Mouse (Mus musculus): ENCODE data around the gene Defb20.

The Defb20 gene

DNA sequence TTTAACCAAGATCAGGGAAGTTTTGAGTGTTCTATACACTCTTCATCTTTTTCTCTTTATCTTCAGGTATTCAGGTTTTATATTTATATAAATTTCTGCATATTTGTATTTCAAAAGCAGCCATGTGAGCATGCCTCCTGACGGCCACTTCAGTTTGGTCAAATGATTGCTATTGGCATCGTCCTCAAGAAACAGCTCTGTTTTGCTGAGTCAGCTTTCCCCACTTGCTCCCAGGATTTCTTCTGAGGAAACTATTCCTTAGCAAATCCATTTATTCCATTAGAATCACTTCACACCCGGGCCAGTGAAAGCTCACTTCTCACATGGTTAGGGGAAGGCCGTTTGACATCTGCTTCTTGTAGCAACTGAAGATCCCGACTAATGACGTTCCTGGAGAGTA is 21.2 kb downstream of the Defb20 start:
- DNase-seq (ENCODE audit: low spot score): no peak

DNA sequence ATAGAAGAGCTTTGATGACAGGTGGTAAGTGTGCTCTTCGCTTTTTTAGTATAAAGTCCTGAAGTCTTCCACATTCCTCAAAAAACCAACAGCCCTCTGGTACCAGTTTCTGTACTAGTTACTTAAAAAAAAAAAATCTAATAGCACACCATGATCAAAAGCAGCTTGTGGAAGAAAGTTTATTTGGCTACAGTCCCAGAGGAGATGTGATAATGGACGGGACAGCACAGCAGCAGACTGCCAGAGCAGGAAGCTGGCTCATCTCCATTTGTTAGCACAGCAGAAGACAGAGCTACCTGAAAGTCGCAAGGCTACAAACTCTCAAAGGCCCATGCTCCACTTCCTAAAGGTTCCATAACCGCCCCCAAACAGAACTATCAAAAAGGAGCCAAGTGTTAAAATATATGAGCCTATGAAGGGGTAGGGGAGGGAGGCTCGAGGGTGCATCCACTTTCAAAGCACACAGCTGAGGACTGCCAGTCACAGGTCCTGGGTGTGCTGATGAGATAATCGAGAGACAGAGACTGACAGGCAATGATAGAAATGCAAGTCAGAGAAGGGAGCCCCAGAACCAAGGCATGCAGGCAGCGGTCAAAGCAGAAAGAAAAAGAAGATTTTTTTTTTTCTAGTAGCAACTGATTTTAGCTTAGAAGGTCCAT is 23.5 kb downstream of the Defb20 start:
- DNase-seq (ENCODE audit: low spot score): no peak

- DNase-seq (ENCODE audit: low spot score): no peak
These were observed 24.0 kb downstream of the Defb20 start for GRCm38 (mm10) chr2:152500863-152501229.

GRCm38 (mm10) chr2:152503950-152504349 is 27.1 kb downstream of the Defb20 start:
- DNase-seq (ENCODE audit: low spot score): no peak

DNA sequence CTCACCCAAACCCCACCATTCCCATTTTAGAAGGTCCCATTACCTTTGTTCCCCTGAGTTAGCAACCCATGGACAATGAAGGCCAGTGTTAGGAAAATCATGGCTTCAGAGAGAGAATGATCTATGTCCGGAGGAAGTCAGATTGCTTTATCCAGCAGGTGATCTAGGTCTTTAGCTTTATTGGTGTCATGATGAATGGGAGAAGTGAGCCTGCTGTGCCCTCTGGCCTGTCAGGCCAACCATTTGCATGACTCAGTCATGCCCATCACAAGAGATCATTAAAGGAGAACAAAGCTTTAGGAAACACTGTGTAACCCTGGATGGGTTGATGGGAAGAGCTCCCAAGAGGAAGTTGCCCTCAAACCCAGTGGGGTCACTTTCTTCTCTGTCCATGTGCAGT is 34.7 kb downstream of the Defb20 start, which contains the start of gene Defb26:
Gene Defb26, minus strand, starts transcription at position 101 of the 400 bp plus-strand sequence.
- DNase-seq (ENCODE audit: low spot score): no peak

- DNase-seq (ENCODE audit: low spot score): no peak
These were observed 39.2 kb downstream of the Defb20 start for GRCm38 (mm10) chr2:152516084-152516483.

DNA sequence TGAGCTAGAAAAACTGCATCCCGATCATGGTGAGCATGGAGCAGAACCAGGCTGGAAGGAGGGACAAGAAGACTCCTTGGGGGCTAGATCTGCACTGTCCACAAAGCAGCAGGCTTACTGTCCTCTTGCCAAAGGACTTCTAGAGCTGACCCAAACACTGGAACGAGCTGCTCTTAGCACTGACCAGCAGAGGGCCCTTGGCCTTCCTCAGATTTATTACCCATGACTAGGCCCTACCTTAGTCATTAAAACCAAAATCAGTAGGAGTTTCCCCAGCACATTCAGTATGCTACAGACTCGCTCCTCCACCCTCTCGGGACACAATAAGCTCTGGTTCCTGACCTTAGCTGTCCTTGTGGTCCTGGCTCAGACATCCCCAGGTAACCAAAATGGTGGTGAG is 41.1 kb downstream of the Defb20 start, which contains the start of gene Defb28:
Gene Defb28, plus strand, starts transcription at position 275 of the 400 bp plus-strand sequence.
- DNase-seq (ENCODE audit: low spot score): no peak

All from layer of hippocampus, adult 9-10 months (tissue).